Mouse (Mus musculus) ovary, postnatal 10 days (tissue): ENCODE results near the gene Pate4.
"Not testable (repeated sequence)": the region's sequence is repeated elsewhere in the genome, so short reads cannot be mapped to it uniquely, and the experiment has no call there.

Experiments
- DNase-seq: peaks from one replicate; pipeline ENCODE4 v3.0.0; 2022; ENCODE audit warnings: low spot score

Pate4 gene

DNA sequence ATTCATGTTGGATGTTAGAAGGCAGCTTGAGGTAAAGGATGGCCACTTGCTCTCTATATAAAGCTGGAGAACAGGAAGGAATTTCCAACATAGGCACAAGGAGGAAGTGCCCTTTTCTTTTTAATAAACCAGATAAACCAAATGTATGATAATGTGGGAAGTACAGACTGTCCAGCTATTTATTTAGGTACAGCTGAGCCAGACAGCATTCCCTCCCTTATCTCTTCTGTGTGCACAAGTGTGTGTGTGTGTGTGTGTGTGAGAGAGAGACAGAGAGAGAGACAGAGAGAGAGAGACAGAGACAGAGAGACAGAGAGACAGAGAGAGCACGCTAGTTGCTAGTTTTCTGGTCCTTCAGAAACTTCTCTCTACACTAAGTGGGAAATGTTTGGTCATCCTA is at the start of gene Pate4:
Gene Pate4 (minus strand): TSS at position 101 of the 400 bp plus-strand sequence.
- no peak for DNase-seq

DNA sequence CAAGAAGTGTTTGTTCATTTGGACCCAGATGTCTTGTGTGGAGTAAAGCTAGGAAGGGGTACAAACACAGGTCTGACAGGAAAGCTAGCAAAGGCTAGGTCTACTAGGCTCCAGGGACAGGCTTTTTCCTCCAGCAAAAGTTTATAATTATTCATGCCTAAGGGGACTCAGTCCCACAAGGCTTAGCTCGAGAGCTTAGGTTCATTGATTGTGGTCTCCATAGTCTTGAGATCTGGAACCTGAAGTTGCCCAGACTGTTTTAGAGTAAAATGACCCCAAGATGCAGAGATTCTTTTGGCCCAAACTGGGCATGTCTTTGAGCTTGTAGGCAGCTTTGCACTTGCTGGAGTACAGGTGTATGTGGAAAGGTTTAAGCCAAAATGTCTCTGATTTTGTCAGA is 36.4 kb upstream of the Pate4 start, which contains the start of gene Pate3:
Gene Pate3 (minus strand): TSS at position 101 of the 400 bp plus-strand sequence.
- DNase-seq = no peak

DNA sequence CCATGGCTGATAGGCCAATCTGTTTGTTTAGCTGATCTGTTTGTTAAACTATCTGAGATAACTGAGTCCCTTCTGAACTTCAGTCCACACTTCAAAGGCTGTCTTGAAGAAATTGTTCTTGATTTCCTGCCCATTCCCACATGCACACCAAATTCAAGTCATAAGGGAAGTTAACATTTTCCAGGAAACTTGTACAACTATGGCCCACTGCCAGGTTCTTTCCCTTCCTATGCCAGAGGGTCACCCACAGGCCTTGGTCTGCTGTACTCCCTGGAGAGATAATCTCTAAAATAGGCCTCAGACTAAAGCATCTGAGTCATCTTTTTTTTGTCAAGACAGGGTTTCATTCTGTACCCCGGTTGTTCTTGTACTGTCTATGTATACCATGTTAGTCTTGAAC is 21.2 kb upstream of the Pate4 start:
- DNase-seq = no peak

DNA sequence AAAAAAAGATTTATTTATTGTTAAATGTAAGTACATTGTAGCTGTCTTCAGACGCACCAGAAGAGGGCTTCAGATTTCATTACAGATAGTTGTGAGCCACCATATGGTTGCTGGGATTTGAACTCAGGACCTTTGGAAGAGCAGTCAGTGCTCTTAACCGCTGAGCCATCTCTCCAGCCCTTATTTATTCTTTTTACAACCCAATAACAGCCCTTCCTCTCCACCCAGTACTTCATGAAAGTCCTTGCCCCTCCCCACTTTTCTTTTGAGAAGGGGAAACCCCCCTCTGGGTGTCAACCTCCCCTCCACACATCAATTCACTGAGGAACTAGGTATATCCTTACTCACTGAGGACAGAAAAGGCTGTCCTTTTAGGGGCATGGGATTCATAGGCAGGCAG is 5.0 kb upstream of the Pate4 start:
- not testable (repeated sequence) for DNase-seq

DNA sequence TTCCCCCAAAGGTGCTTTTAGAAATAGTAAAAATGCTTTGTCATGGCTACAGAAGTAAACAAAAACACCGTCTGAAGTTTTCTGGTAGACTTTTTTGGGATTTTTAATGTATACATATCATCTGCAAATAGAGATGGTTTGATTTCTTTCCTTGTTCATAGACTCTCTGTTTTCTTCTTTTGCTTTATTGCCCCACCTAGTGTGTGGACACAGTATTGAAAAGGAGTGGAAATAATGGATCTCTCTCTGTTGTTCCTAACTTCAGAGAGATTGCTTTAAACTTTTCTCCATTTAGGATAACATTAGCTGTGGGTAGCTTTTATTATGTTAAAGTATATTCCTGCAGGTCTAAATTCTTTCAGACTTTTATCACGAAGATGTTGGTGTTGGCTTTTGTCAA is 2.3 kb upstream of the Pate4 start:
- no peak for DNase-seq

DNA sequence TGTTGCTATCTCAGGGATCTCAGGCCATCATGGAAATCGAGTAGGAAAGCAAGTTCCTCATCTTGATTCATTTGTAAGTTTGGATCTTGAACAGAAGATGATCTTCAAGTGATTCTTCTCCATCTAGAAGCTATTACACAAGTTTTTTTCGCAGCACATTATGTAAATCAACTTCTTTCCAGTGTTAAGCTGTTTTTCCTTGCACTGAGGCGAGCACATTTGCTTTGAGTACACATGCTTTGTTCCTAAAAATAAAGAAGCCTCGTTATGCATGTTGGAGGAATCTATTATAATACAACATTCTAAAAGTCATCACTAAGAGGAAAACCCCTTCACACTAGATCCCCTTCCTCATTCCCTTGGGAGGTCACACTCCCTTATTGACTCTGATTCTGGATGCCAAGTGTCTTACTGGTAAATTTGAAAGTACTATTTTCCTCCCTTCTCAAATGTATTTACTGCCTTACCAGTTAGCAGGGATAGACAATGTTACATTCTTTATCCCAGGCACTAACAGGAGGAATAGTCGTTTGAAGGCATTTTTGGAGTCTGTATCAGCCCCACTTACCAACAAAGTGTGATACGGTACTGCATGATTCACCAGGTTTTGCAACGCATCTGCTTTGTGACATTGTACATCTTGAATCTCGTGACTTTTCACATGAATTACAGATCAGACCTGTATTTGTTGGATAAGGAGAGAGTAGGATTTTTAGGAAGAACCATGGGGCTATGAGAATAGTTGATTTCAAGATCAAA is 3.9 kb downstream of the Pate4 start:
- DNase-seq = no peak

DNA sequence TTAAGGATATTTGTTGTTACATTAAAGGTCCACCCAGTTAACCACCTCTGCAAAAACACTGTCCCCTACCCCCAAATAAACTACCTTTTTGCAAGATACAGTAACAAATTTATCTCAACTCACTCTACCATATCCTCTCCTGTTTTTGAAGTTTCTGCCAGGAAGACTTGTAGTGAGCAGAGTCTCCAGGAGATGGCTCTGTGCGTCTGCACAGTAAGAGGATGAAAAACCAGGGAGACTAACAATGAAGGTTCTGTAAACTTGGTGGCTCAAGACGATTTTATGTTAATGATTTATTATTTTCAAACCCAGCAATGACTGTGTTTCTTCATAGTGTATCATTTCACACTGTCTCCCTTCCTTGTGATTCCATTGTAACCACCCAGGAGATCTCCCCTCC is 18.8 kb downstream of the Pate4 start:
- no peak for DNase-seq

DNA sequence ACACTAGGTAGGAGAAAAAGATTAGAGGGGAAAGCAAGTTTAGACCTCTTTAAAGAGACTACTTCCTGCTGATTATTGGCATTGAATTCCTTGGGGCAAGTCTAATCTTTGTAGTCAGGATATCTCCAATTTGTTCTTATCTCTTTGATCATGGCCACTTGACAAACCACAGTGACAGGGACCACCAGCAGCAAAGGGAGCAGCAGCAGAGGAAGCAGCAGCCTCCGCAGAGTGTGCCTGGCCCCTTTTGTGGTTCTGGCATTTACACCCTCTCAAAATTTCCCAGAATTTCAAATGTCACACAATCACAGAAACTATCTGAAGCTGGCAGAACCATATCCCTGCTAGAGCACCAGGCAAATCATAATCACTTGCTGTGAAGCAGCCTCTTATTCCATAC is 24.1 kb downstream of the Pate4 start:
- no peak for DNase-seq

DNA sequence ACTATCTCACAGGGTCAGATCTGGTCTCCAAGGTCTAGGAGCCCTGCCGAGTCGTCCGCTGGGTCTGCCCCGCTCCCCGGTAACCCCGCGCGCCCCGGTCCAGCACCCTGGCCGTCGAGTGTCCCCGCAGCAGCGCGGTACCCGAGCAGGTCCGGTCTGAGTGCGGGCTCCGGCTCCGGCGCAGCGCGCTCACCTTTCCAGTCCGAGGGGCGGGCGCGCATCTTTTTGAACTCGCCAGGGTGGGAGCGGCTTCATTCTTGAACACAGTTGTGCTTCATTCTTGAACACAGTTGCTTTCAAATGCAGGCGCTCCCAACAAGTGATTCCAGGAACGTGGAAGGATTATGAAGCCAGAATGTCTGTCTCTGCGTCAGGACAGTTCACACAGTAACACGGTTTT is 37.3 kb downstream of the Pate4 start:
- no peak for DNase-seq

DNA sequence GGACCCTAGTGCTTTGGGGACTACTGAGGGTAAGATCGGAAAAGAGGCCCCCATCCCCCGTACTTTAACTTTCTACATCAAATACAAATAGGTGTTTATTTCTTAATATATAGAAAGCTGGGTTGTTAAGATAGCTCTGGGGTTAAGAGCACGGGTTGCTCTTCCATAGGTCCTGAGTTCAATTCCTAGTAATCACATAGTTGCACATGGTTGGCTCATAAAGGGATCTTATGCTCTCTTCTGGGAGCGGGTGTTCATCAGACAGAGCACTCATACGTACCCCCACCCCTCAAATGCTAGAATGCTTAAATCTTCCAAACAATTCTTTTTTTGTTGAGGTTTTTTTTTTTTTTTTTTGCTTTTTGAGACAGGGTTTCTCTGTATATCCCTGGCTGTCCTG is 41.1 kb downstream of the Pate4 start:
- no peak for DNase-seq

DNA sequence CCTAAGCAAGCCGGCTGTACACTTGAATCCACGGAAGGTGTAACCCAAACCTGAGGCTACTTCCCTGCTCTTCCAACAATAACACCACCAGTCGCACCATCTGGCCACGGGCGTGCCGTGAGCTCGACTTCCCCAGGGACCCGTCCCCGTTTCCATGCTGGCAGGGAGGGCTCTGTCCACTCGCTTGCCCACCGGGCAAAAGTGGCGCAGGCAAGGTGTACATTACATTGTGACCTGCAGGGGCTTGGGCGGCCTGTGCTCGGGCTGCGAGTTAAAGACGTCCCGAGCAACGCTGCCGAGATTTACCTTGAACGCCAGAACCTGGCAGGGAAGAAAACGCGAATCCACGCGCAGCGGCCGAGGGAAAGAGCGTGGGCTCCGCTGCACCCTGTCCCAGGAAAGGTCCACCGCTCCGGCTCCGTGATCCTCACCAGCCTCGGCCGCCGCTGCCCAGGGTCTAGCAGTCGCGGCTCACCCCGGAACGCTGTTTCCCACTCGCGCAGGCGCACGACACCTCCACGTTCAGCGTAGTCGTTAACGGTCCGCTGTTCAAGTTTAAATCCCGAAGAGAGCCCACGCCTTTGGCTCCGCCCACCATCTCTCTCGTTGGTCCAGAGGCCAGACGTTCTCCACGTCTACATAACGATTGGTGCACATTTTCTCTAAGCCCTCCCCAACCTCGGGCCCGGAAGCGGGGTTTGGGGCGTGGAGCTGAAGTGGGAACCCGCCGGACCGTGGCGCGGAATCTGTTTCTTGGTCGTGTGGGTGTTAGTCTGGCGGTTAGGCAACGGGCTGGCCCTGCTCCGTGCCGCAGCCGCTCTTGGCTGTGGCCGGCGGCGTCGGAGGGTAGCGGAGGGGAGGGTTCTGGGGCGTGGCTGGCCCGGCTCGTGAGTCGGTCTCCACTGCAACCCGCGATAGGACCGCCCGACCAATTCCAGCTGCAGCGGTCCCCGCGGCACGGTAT is 41.9 kb downstream of the Pate4 start, which contains the start of the genes Pate2 and Hyls1:
Gene Pate2 (plus strand): TSS at position 714 of the 964 bp plus-strand sequence.
Gene Hyls1 (minus strand): TSS at position 828 of the 964 bp plus-strand sequence.
- DNase-seq = peak; percentile 70

DNA sequence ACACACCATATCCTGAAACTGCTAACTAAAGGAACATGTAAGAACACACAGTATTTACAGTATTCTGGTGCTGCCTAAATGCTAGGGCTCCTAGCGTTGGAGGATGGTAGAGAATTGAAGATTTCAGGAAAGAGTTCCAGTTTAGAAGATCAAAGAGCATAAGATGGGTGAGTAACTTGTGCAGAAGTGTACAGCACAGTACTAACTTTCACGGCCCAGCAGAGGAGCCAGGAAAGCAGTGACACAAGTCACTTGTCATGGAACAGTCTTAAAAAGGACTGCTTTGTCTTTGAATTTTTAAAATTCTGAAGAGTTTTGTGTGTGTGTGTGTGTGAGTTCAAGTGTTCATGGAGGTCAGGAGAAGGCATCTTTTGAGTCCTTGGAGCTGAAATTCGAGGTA is 43.7 kb downstream of the Pate4 start:
- no peak for DNase-seq

DNA sequence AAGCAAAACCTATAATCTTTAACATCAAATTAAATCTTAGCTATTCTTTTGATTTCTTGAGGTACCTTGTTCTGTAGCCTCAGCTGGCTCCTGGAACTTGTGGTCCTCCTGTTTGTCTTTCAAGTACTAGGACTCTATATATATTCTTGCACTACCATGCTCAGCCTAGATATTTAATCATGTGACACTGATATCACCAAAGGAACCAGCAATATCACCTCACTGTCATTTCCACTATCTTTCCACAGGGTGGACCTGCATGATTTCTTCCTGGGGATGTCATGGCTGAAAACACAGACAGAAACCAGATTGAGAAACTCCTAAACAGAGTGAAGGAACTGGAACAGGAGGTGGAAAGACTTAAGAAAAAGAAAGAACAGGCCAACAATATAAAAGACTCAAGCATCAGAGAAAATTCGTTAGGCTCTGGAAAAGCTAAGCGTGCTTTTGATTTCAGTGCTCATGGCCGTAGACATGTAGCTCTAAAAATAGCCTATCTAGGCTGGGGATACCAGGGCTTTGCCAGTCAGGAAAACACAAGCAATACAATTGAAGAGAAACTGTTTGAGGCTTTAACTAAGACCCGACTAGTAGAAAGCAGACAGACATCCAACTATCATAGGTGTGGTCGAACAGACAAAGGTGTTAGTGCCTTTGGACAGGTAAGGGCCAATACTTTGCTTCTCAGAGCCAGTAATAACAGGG is 47.1 kb downstream of the Pate4 start:
- DNase-seq = no peak

DNA sequence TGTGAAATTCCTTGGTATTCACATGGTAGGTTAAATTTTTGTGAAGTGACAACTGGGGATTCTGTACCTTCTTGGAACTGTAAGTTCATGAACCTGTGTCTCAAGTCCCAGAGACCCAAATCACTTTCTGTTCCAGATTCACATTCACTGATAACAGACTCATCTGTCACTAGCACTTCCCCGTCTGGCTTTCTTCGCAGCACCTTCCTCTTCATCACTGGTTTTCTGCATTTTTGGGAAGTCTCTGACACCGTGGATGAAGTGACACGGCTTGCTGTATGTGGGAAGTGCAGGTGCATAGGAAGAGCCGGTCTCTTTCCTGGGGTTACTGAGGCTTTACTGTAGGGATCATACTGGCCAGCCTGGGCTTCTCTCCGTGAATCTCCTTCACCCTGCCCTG is 50.2 kb downstream of the Pate4 start:
- DNase-seq = no peak

DNA sequence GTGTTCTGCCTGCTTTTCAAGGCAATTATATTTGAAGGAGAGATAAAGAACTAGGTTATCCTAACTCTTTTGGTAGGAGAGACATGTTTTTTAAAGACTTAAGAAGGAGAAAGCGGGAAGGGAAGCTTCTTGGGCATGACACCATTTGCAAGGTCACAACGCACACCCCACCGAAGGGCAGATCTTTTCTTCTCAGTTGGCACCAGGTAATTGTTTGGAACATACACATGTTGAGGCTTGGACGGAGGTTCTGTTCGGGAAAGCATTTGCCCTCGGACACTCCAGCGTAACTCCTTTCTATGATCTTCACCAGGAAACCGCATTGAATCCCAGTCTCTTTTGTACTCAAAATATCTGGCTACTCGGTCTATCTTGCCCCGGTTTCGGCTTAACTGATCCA is 50.7 kb downstream of the Pate4 start:
- DNase-seq = no peak

DNA sequence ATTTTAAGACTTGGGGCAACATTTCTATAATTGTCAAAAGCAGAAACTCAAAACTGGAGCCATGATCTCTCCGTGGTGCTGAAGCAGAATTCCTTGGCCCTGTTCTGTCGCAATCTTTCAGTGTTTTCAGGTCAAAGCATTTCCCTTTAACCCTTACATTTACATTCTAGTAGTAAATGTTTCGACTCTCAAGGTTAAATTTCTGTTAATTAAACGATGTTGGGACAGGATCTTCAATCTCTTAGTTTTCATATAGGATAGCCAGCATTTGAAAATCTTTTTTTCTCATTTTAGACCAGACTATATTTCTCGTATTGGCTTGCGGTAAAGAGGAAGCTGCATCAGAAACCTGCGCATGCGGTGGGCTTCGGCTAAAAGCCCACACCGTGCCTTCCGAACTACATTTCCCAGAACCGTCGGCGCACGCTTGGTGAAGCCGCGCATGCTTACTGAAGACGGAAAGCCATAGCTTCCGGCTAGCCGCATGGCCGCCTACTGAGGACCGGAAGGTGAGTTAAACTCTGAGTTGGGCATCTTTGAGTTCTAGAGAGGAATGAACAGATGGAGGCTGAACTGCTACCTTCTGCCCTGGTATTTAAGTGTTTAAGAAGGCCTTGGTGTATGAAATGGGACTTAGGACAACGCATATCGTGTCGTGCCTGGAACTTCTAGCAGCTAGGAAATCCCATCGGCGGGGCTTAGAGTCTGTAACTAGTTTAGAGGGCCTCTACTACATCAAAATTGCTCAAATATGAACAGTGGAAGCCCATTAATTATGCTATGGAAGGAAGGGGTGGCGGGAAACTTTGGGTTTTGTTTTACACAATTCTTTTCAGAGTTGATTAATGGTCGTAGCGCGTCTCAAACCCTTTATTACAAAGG is 52.5 kb downstream of the Pate4 start:
- peak; percentile 48 for DNase-seq

DNA sequence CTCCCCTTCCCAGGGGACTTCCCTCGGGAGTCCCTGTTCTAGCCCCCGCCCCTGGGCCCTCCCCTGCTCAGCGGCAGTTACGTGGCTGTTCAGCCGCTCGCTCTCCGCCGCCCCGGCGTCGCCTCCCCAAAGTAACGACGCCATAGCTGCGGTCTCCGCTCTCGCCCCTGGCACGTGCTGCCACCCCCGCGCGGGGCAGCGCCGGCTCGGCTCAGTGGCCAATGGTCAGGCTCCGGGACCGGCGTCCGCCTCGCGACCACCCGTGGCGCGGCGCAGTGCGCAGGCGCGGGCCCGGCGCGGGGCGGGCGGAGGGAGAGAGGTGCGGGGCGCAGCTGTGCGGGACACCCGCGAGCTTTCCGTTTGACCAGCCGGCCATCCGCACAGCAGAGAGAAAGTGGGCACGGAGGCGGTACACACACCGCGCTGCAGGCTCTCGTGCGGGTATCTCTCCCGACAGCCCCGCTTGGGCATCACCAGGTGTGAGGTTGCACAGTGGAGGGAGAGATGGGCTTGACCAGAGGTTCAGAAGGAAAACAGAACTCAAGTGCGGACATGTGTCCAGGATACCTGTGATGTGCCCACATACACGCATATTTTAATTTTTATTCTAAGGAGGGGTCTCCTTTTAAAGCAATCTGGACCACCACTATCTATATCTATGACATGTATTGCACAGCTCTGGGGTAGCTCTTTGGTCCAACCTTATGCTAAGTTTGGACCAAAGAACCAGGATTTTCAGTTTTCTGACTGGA is 53.3 kb downstream of the Pate4 start, which contains the start of the genes Ddx25 and Pus3:
Gene Ddx25 (minus strand): TSS at position 272 of the 752 bp plus-strand sequence.
Gene Pus3 (plus strand): TSS at position 339 of the 752 bp plus-strand sequence.
- no peak for DNase-seq
